Mouse (Mus musculus) limb, embryonic 10.5 days (tissue): ENCODE results near the gene Tut7. TPM values are rescaled to one million over a fixed set of nuclear protein-coding genes. Genes with fewer than 3 reads are reported as not detected.

Experiments
- polyA plus RNA-seq: library from polyadenylated mRNA; unstranded; fragments of >200 nt; fragmentation: Nextera tagmentation; extraction: Ambion mirVana; gene quantifications from 2 replicates; pipeline ENCODE4 v1.2.1, GENCODE M21; 2016

Gene Tut7
- polyA plus RNA-seq, 1 experiment from 2014 or later, result 47.5 TPM

Other genes starting within 250 kb of the Tut7 start
- gene Agtpbp1, start 237.9 kb downstream of the Tut7 start, polyA plus RNA-seq, result 10.0 and 11.6 TPM in 2 replicates
- 99.5 and 116 TPM in 2 replicates for gene Naa35, start 237.9 kb downstream of the Tut7 start, polyA plus RNA-seq
- gene Golm1, start 147.3 kb downstream of the Tut7 start, polyA plus RNA-seq, result 78.4 and 80.2 TPM in 2 replicates
- not detected in 2 replicates for gene 4921517D22Rik, start 129.0 kb downstream of the Tut7 start, polyA plus RNA-seq
- gene Spata31d1a, start 112.8 kb downstream of the Tut7 start, polyA plus RNA-seq, result 0.05 TPM in 1 of 2 replicates, not detected in the other
- gene Spata31d1b, start 110.9 kb downstream of the Tut7 start, polyA plus RNA-seq, result not detected in 2 replicates
- gene Spata31d1d, start 91.4 kb downstream of the Tut7 start, polyA plus RNA-seq, result not detected in 2 replicates
- gene 1700014D04Rik, start 76.4 kb downstream of the Tut7 start, polyA plus RNA-seq, result 0.31 TPM in 1 of 2 replicates, not detected in the other
- gene Isca1, start 53.3 kb downstream of the Tut7 start, polyA plus RNA-seq, result 90.5 and 95.7 TPM in 2 replicates
- not detected in 2 replicates for gene Gm49354, start 40.9 kb downstream of the Tut7 start, polyA plus RNA-seq